Mouse (Mus musculus) CH12.LX (cell line): ENCODE results near the gene Gm11939. TPM values are rescaled to one million over a fixed set of nuclear protein-coding genes. Genes with fewer than 3 reads are reported as not detected.

Experiments used
- DNase-seq: peaks from one replicate; pipeline ENCODE4 v3.0.0-alpha.2; 2013; ENCODE audit errors: extremely low read depth
- H3K27ac ChIP-seq: 2 replicates; pipeline ENCODE4 v1.5.1; 2012; ENCODE audit warnings: low read depth, mild to moderate bottlenecking, control low read depth, moderate library complexity; ENCODE audit not compliant: insufficient read depth
- H3K27me3 ChIP-seq: replicated peaks from 2 replicates; pipeline ENCODE3; 2012; ENCODE audit warnings: inconsistent platforms
- H3K36me3 ChIP-seq, 2 experiments: replicated peaks in 1 of 2; 2 replicates each; pipeline versions ENCODE3 to v1.6.1; 2012; ENCODE audit warnings: inconsistent platforms in 1 of 2, low read length in 1 of 2, mild to moderate bottlenecking in 1 of 2, mixed read lengths in 1 of 2, moderate library complexity in 1 of 2; ENCODE audit not compliant: control insufficient read depth in 1 of 2, insufficient read depth in 1 of 2
- H3K4me1 ChIP-seq, 2 experiments: 2 replicates each; pipeline ENCODE4 v1.6.1; 2012; ENCODE audit warnings: inconsistent platforms in 1 of 2, moderate library complexity in 1 of 2; ENCODE audit not compliant: insufficient read depth in 2 of 2, control insufficient read depth in 1 of 2
- H3K4me2 ChIP-seq: 2 replicates; pipeline ENCODE4 v1.6.1; 2012; ENCODE audit warnings: low read depth, mild to moderate bottlenecking, control low read depth; ENCODE audit not compliant: poor library complexity, insufficient read depth, severe bottlenecking
- H3K4me3 ChIP-seq, 3 experiments: fragments of 150-350 bp in 1 of 3; sonication (generic) in 1 of 3; replicated peaks in 1 of 3; 2 replicates each; pipeline versions ENCODE3 to v1.5.1; 2011 to 2012; ENCODE audit warnings: low read depth in 2 of 3, low read length in 2 of 3, mild to moderate bottlenecking in 2 of 3, moderate library complexity in 2 of 3, control low read depth in 1 of 3, improper control_type of control experiment in 1 of 3, inconsistent platforms in 1 of 3, mixed read lengths in 1 of 3; ENCODE audit not compliant: poor library complexity in 1 of 3
- H3K79me2 ChIP-seq: replicated peaks from 2 replicates; pipeline ENCODE4 v1.6.1; 2012; ENCODE audit warnings: mild to moderate bottlenecking, moderate library complexity; ENCODE audit not compliant: control insufficient read depth, poor library complexity, insufficient read depth, severe bottlenecking; ENCODE audit errors: extremely low read depth
- H3K9ac ChIP-seq: 2 replicates; pipeline ENCODE4 v1.6.1; 2012; ENCODE audit warnings: low read depth, mild to moderate bottlenecking, control low read depth, moderate library complexity; ENCODE audit not compliant: insufficient read depth
- H3K9me3 ChIP-seq: replicated peaks from 2 replicates; pipeline ENCODE3; 2012; ENCODE audit warnings: low read length, inconsistent platforms, mixed read lengths
- CHD2 ChIP-seq: IDR thresholded peaks from 2 replicates; pipeline ENCODE4 v1.6.1; 2011; ENCODE audit warnings: low read length, improper control_type of control experiment
- CTCF ChIP-seq, 2 experiments: IDR thresholded peaks in 1 of 2; conservative IDR thresholded peaks in 1 of 2; 2 replicates each; pipeline ENCODE4 v1.5.1; 2011 to 2012; ENCODE audit warnings: low read depth in 2 of 2, low read length in 2 of 2, improper control_type of control experiment in 1 of 2, inconsistent platforms in 1 of 2, mild to moderate bottlenecking in 1 of 2, moderate library complexity in 1 of 2
- ELF1 ChIP-seq: IDR thresholded peaks from 2 replicates; pipeline ENCODE4 v1.6.1; 2014; ENCODE audit warnings: low read depth, mild to moderate bottlenecking, inconsistent platforms, low read length, improper control_type of control experiment
- EP300 ChIP-seq: IDR thresholded peaks from 2 replicates; pipeline ENCODE4 v1.6.1; 2011; ENCODE audit warnings: low read length, improper control_type of control experiment
- HCFC1 ChIP-seq: IDR thresholded peaks from 2 replicates; pipeline ENCODE4 v1.6.1; 2012; ENCODE audit warnings: low read depth, mild to moderate bottlenecking, inconsistent platforms, low read length, improper control_type of control experiment
- IRF4 ChIP-seq: IDR thresholded peaks from 2 replicates; pipeline ENCODE4 v1.6.1; 2014; ENCODE audit warnings: low read depth, mild to moderate bottlenecking, inconsistent platforms, low read length, improper control_type of control experiment
- JUN ChIP-seq: IDR thresholded peaks from 2 replicates; pipeline ENCODE4 v1.6.1; 2011; ENCODE audit warnings: low read depth, mild to moderate bottlenecking, low read length, improper control_type of control experiment, moderate library complexity; ENCODE audit not compliant: insufficient read depth
- JUND ChIP-seq: conservative IDR thresholded peaks from 2 replicates; pipeline ENCODE4 v1.6.1; 2011; ENCODE audit warnings: low read depth, low read length, improper control_type of control experiment
- KAT2A ChIP-seq: IDR thresholded peaks from 2 replicates; pipeline ENCODE4 v1.6.1; 2012; ENCODE audit warnings: low read length, improper control_type of control experiment, inconsistent platforms; ENCODE audit not compliant: insufficient replicate concordance
- MAFK ChIP-seq: IDR thresholded peaks from 2 replicates; pipeline ENCODE4 v1.6.1; 2011; ENCODE audit warnings: low read length, improper control_type of control experiment; ENCODE audit not compliant: insufficient replicate concordance
- MAZ ChIP-seq: IDR thresholded peaks from 2 replicates; pipeline ENCODE4 v1.6.1; 2012; ENCODE audit warnings: low read depth, mild to moderate bottlenecking, inconsistent platforms, low read length, improper control_type of control experiment, moderate library complexity
- MXI1 ChIP-seq: IDR thresholded peaks from 2 replicates; pipeline ENCODE4 v1.6.1; 2011; ENCODE audit warnings: mild to moderate bottlenecking, low read depth, low read length, improper control_type of control experiment
- MYC ChIP-seq: IDR thresholded peaks from 2 replicates; pipeline ENCODE4 v1.6.1; 2011; ENCODE audit warnings: low read depth, mild to moderate bottlenecking, improper control_type of control experiment, low read length
- NELFE ChIP-seq: IDR thresholded peaks from 2 replicates; pipeline ENCODE4 v1.6.1; 2011; ENCODE audit warnings: low read depth, low read length, improper control_type of control experiment
- NRF1 ChIP-seq: IDR thresholded peaks from 2 replicates; pipeline ENCODE4 v1.6.1; 2014; ENCODE audit warnings: low read depth, mild to moderate bottlenecking, inconsistent platforms, low read length, improper control_type of control experiment, moderate library complexity
- PAX5 ChIP-seq: IDR thresholded peaks from 2 replicates; pipeline ENCODE4 v1.6.1; 2012; ENCODE audit warnings: low read length, inconsistent platforms, mixed read lengths
- POLR2A ChIP-seq: IDR thresholded peaks from 2 replicates; pipeline ENCODE4 v1.6.1; 2011; ENCODE audit warnings: low read depth, mild to moderate bottlenecking, improper control_type of control experiment, low read length
- POLR2AphosphoS2 ChIP-seq: IDR thresholded peaks from 2 replicates; pipeline ENCODE4 v1.6.1; 2011; ENCODE audit warnings: low read depth, low read length, improper control_type of control experiment
- RCOR1 ChIP-seq: conservative IDR thresholded peaks from 2 replicates; pipeline ENCODE4 v1.6.1; 2012; ENCODE audit warnings: low read depth, mild to moderate bottlenecking, inconsistent platforms, low read length, improper control_type of control experiment
- USF1 ChIP-seq: IDR thresholded peaks from 2 replicates; pipeline ENCODE4 v1.6.1; 2014; ENCODE audit warnings: low read depth, mild to moderate bottlenecking, inconsistent platforms, low read length, improper control_type of control experiment
- ZNF384 ChIP-seq: IDR thresholded peaks from 2 replicates; pipeline ENCODE4 v1.6.1; 2012; ENCODE audit warnings: low read depth, low read length, improper control_type of control experiment, inconsistent platforms
- dilution Hi-C: fragments of 300-500 bp; cut with MboI; formaldehyde crosslinking; loops from 2 replicates; pipeline ENCODE4 v1.14.3; 2020; ENCODE audit warnings: low sequenced_read_pairs; ENCODE audit not compliant: extremely low pct_unique_long_range_greater_than_20kb, extremely low pct_ligation_motif_present
- in situ Hi-C: fragments of 300-500 bp; cut with MboI; formaldehyde crosslinking; loops from 3 replicates; pipeline ENCODE4 v1.14.3; 2019; ENCODE audit warnings: low sequenced_read_pairs, low pct_ligation_motif_present, low pct_unique_long_range_greater_than_20kb, mixed read lengths
- polyA plus RNA-seq: library from polyadenylated mRNA; unstranded; fragments of >175 nt; gene quantifications from 2 replicates; pipeline ENCODE4 v1.2.1, GENCODE M21; 2012; ENCODE audit warnings: low read depth; ENCODE audit not compliant: insufficient read length
- total RNA-seq, 2 experiments: library from RNA; depleted of rRNA; stranded (reverse); fragments of 300-350 nt in 1 of 2; fragments of >200 nt in 1 of 2; gene quantifications; 2 replicates each; pipeline ENCODE4 v1.2.3; 2012 to 2014

Gene Gm11939
- total and polyA plus RNA-seq, 3 experiments: not detected

DNA sequence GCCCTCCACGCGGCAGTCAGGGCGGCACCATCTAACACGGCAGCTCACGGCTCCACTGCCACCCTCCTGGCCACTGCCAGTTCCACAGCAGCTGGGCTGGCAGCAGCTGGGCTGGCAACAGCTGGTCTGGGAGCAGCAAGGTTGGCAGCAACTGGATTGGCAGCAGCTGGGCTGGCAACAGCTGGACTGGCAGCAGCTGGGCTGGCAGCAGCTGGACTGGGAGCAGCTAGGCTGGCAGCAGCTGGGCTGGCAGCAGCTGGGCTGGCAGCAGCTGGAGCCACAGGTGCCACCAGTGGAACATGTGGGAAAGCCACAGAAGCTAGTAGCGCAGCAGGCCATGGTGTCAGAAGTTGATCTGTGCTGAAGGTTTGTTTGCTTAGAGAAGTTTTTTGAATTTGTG, 31.7 kb upstream of the Gm11939 start, which contains the start of gene Krtap1-3:
Gene Krtap1-3, minus strand, starts transcription at position 359 of the 400 bp plus-strand sequence.
- no peak for TF ChIP-seq NRF1
- no peak for TF ChIP-seq EP300
- no peak for TF ChIP-seq JUN
- TF ChIP-seq POLR2A: no peak
- no peak for TF ChIP-seq IRF4
- TF ChIP-seq CTCF (conservative IDR thresholded peaks at IDR 0.05 in 1 of 2, IDR thresholded peaks at IDR 0.05 in 1 of 2; ENCODE audit: low read depth in 2 of 2, low read length in 2 of 2): no peak
- TF ChIP-seq USF1: no peak
- no peak for TF ChIP-seq ELF1
- no peak for TF ChIP-seq MXI1
- TF ChIP-seq KAT2A: no peak
- no peak for TF ChIP-seq MAZ
- no peak for TF ChIP-seq JUND
- no peak for TF ChIP-seq ZNF384
- no peak for TF ChIP-seq HCFC1
- TF ChIP-seq NELFE: no peak
- no peak for TF ChIP-seq PAX5
- no peak for TF ChIP-seq CHD2
- TF ChIP-seq RCOR1: no peak
- no peak for TF ChIP-seq MAFK
- no peak for TF ChIP-seq MYC
- dilution Hi-C loops (no loop called here), in situ Hi-C loops (no loop called here)
- DNase-seq: no peak
- Histone ChIP-seq H3K9me3 (no peaks in the 10 kb centered on the region), H3K36me3 (no peaks in the 10 kb centered on the region), H3K9ac (no peak within 1 kb of the TSS), H3K4me3 (no peak within 1 kb of the TSS), H3K27ac (no peak within 1 kb of the TSS), H3K4me2 (no peak within 1 kb of the TSS), H3K27me3 (peaks cover 80% of the 10 kb centered on the region), H3K4me1 (no peaks in the 10 kb centered on the region), H3K79me2 (no peaks in the 10 kb centered on the region)

DNA sequence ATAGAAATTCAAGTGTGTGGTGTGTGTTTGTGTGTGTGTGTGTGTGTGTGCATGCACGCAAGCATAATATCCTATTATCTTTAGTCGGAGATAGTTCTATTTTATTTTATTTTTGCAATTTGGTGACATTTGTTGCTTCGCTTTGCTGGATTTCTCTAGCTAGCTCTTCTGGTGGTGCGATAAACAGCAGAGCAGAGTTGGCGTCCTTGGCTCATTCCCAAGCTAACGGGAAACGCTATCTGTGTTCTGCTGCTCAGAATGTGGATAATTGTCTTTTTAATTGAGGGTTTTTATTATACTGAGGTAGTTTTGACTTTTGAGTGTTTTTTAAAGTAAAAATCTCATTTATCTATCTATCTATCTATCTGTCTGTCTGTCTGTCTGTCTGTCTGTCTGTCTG, 25.8 kb upstream of the Gm11939 start:
- no peak for TF ChIP-seq PAX5
- TF ChIP-seq POLR2AphosphoS2: no peak
- no peak for TF ChIP-seq USF1
- TF ChIP-seq POLR2A: no peak
- TF ChIP-seq RCOR1: no peak
- no peak for TF ChIP-seq MAFK
- no peak for TF ChIP-seq JUND
- no peak overlapping the region for H3K4me2 ChIP-seq
- no peak overlapping the region for H3K27ac ChIP-seq

More for the DNA sequence above, 25.8 kb upstream of the Gm11939 start:
- no peak for DNase-seq
- H3K9ac ChIP-seq: no peak overlapping the region
- no peak overlapping the region for H3K4me3 ChIP-seq
- H3K4me1 ChIP-seq: no peaks in the 10 kb centered on the region
- in situ Hi-C loops: no loop called here
- dilution Hi-C loops: no loop called here
- peaks cover 67% of the 10 kb centered on the region for H3K27me3 ChIP-seq
- H3K79me2 ChIP-seq: no peaks in the 10 kb centered on the region
- H3K36me3 ChIP-seq: no peaks in the 10 kb centered on the region
- H3K9me3 ChIP-seq: peaks cover 4% of the 10 kb centered on the region
